8 mouse cellular contexts compared by ENCODE assay signal in the genomic region with DNA sequence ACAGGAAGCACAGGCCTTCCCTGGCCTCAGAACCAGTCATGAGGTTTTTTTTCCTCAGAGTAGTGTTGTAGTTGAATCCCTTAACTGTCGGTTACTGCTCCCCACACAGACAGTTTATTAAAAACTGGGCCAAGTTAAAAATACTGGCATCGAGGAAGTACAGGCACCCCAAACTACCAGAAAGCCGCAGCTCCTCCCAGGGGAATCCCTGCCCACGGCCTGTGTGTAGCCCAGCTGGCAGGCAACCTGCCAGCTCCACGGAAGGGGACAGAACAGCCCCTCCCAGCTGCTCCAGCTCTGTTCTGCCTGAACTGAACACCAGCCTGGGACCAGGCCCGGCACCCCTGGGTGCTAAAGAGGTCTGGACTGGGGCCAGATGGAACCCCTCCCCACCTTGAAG. TPM values are rescaled to one million over a fixed set of nuclear protein-coding genes. Genes with fewer than 3 reads are reported as not detected.
DNase-seq lines count a peak whose midpoint lies in the region; ATAC-seq and TF ChIP-seq lines count a peak whose summit lies in the region.

No protein-coding gene starts in this region.

- H3K4me2 ChIP-seq in intestine, embryonic 14.5 days (ENCODE audit: low read length), result no peak overlapping the region
- H3K4me2 ChIP-seq in intestine, postnatal 0 days (replicated peaks; ENCODE audit: low read depth), result no peak overlapping the region
- H3K4me2 ChIP-seq in intestine, embryonic 16.5 days (ENCODE audit: low read depth, low read length), result no peak overlapping the region
- no peak overlapping the region for H3K4me2 ChIP-seq in midbrain, postnatal 0 days (ENCODE audit: low read depth, low read length, poor library complexity, severe bottlenecking)

- no peaks in the 10 kb centered on the region for H3K36me3 ChIP-seq in intestine, embryonic 14.5 days (ENCODE audit: control insufficient read depth, insufficient read depth, low read length)
- H3K36me3 ChIP-seq in intestine, postnatal 0 days (ENCODE audit: control insufficient read depth, insufficient read depth), result no peaks in the 10 kb centered on the region
- H3K36me3 ChIP-seq in intestine, embryonic 16.5 days (ENCODE audit: control insufficient read depth, insufficient read depth, low read length), result no peaks in the 10 kb centered on the region
- H3K36me3 ChIP-seq in midbrain, postnatal 0 days (ENCODE audit: insufficient read depth, low read length), result no peaks in the 10 kb centered on the region

- H3K4me3 ChIP-seq in intestine, embryonic 14.5 days (ENCODE audit: low read depth, low read length), result no peak overlapping the region
- H3K4me3 ChIP-seq in intestine, postnatal 0 days (ENCODE audit: low read depth, low read length), result no peak overlapping the region
- H3K4me3 ChIP-seq in intestine, embryonic 16.5 days (ENCODE audit: low read length), result no peak overlapping the region
- no peak overlapping the region for H3K4me3 ChIP-seq in midbrain, postnatal 0 days (ENCODE audit: low read depth, low read length)

- no peak for ATAC-seq in intestine, embryonic 14.5 days (replicated peaks; ENCODE audit: low FRiP score, low TSS enrichment, low read depth)
- ATAC-seq in intestine, postnatal 0 days, result no peak
- ATAC-seq in intestine, embryonic 16.5 days, result 0 out of 2 replicates have a peak, but pooled peaks have one; percentile 20
- ATAC-seq in neutrophil, adult 5-6 weeks (ENCODE audit: extremely low read depth, insufficient number of reproducible peaks, low FRiP score, poor library complexity, severe bottlenecking), result peak; percentile 31; the same call in 1 of the 2 replicates
- ATAC-seq in midbrain, postnatal 0 days (ENCODE audit: low FRiP score), result no peak

- H3K9me3 ChIP-seq in intestine, embryonic 14.5 days (ENCODE audit: control insufficient read depth, low read length), result no peaks in the 10 kb centered on the region
- no peaks in the 10 kb centered on the region for H3K9me3 ChIP-seq in intestine, postnatal 0 days (ENCODE audit: control insufficient read depth)
- no peaks in the 10 kb centered on the region for H3K9me3 ChIP-seq in intestine, embryonic 16.5 days (ENCODE audit: control insufficient read depth, low read length)
- H3K9me3 ChIP-seq in midbrain, postnatal 0 days (ENCODE audit: low read length), result no peaks in the 10 kb centered on the region

- H3K9ac ChIP-seq in intestine, embryonic 14.5 days (ENCODE audit: low read length), result no peak overlapping the region
- no peak overlapping the region for H3K9ac ChIP-seq in intestine, postnatal 0 days (ENCODE audit: low read depth, low read length)
- H3K9ac ChIP-seq in intestine, embryonic 16.5 days (ENCODE audit: low read depth, low read length), result peak overlapping the region; percentile 36
- no peak overlapping the region for H3K9ac ChIP-seq in midbrain, postnatal 0 days (replicated peaks; ENCODE audit: low read length, poor library complexity, severe bottlenecking)

- no peak for TF ChIP-seq CTCF in intestine, postnatal 0 days (IDR thresholded peaks at IDR 0.05; ENCODE audit: low read depth)
- TF ChIP-seq CTCF in midbrain, postnatal 0 days (IDR thresholded peaks at IDR 0.05), result no peak

- H3K27ac ChIP-seq in intestine, embryonic 14.5 days (ENCODE audit: low read depth), result peak overlapping the region; percentile 33; the same call in 1 of the 2 replicates
- H3K27ac ChIP-seq in intestine, postnatal 0 days (ENCODE audit: low read depth, low read length), result no peak overlapping the region
- peak overlapping the region; percentile 49 for H3K27ac ChIP-seq in intestine, embryonic 16.5 days (ENCODE audit: low read length)
- no peak overlapping the region for H3K27ac ChIP-seq in midbrain, postnatal 0 days (ENCODE audit: low read depth, low read length)

- WGBS in intestine, embryonic 14.5 days, result 29% methylated on average over 6 of the region's 6 CpGs
- WGBS in intestine, postnatal 0 days, result 26% methylated on average over 6 of the region's 6 CpGs
- WGBS in intestine, embryonic 16.5 days, result 25% methylated on average over 6 of the region's 6 CpGs
- 36% methylated on average over 6 of the region's 6 CpGs for WGBS in midbrain, postnatal 0 days

- peak; percentile 56 for DNase-seq in intestine, embryonic 14.5 days (ENCODE audit: low spot score)
- peak; percentile 50 for DNase-seq in adipocyte (ENCODE audit: low spot score)
- DNase-seq in urinary bladder, postnatal 25 days (ENCODE audit: low spot score), result no peak
- DNase-seq in adrenal gland, postnatal 14 days, result no peak
- no peak for DNase-seq in midbrain, postnatal 0 days (ENCODE audit: low spot score)

- peaks cover 84% of the 10 kb centered on the region for H3K4me1 ChIP-seq in intestine, embryonic 14.5 days (replicated peaks; ENCODE audit: control insufficient read depth, insufficient read depth, low read length)
- peaks cover 5% of the 10 kb centered on the region; the same call in 1 of the 2 replicates for H3K4me1 ChIP-seq in intestine, postnatal 0 days (replicated peaks; ENCODE audit: control insufficient read depth, insufficient read depth, low read length)
- peaks cover 68% of the 10 kb centered on the region for H3K4me1 ChIP-seq in intestine, embryonic 16.5 days (ENCODE audit: control insufficient read depth, insufficient read depth, low read length)
- H3K4me1 ChIP-seq in midbrain, postnatal 0 days (ENCODE audit: insufficient read depth, low read length), result peaks cover 4% of the 10 kb centered on the region; the same call in 1 of the 2 replicates

- no peaks in the 10 kb centered on the region for H3K27me3 ChIP-seq in intestine, embryonic 14.5 days (replicated peaks; ENCODE audit: control insufficient read depth, insufficient read depth, low read length)
- no peaks in the 10 kb centered on the region for H3K27me3 ChIP-seq in intestine, postnatal 0 days (replicated peaks; ENCODE audit: control insufficient read depth, insufficient read depth, low read length)
- no peaks in the 10 kb centered on the region for H3K27me3 ChIP-seq in intestine, embryonic 16.5 days (replicated peaks; ENCODE audit: control insufficient read depth, insufficient read depth, low read length)
- H3K27me3 ChIP-seq in midbrain, postnatal 0 days (ENCODE audit: insufficient read depth, low read length), result peaks cover 25% of the 10 kb centered on the region

RNA-seq across cellular contexts. Expression of a gene that starts 11.3 kb away (rescaled TPM):
- polyA plus RNA-seq in intestine, embryonic 14.5 days (2014; fragmentation: Nextera tagmentation; extraction: Ambion mirVana), result 398 and 437 TPM in 2 replicates
- polyA plus RNA-seq in intestine, postnatal 0 days (2015; fragmentation: Nextera tagmentation; extraction: Ambion mirVana), result 73.6 and 78.6 TPM in 2 replicates
- 325 and 385 TPM in 2 replicates for polyA plus RNA-seq in intestine, embryonic 16.5 days (2015; fragmentation: Nextera tagmentation; extraction: Ambion mirVana)
- not detected in 2 replicates for total RNA-seq in neutrophil, adult 5-6 weeks (2017)
- 494 and 529 TPM in 2 replicates for total RNA-seq in adrenal gland, postnatal 14 days (2021)
- total RNA-seq in midbrain, postnatal 0 days (2014; rRNA removed), result 22.1 and 38.8 TPM in 2 replicates
- 41.4 and 47.5 TPM in 2 replicates for polyA plus RNA-seq in midbrain, postnatal 0 days (2015; fragmentation: Nextera tagmentation; extraction: Ambion mirVana)

Comparison
In these comparisons a context has a peak if more than half of its experiments do, and no peak if none do; other contexts are left out.
1. ATAC-seq: peak in intestine, embryonic 16.5 days (single experiment) and neutrophil, adult 5-6 weeks (single experiment); none in intestine, embryonic 14.5 days (single experiment), intestine, postnatal 0 days (single experiment) and midbrain, postnatal 0 days (single experiment).
2. H3K27ac ChIP-seq: peak in intestine, embryonic 14.5 days (single experiment) and intestine, embryonic 16.5 days (single experiment); none in intestine, postnatal 0 days (single experiment) and midbrain, postnatal 0 days (single experiment).
3. DNase-seq: peak in intestine, embryonic 14.5 days (single experiment) and adipocyte (single experiment); none in urinary bladder, postnatal 25 days (single experiment), adrenal gland, postnatal 14 days (single experiment) and midbrain, postnatal 0 days (single experiment).